Mouse (Mus musculus) lung, adult 2 months (tissue): ENCODE results near the gene Specc1. TPM values are rescaled to one million over a fixed set of nuclear protein-coding genes. Genes with fewer than 3 reads are reported as not detected.

Experiments used
- DNase-seq: peaks from one replicate; pipeline ENCODE4 v3.0.0; 2022
- H3K4me1 ChIP-seq: fragments of 200-500 bp; 2 replicates; pipeline ENCODE4 v1.6.1; 2011; ENCODE audit warnings: low read length; ENCODE audit not compliant: control insufficient read depth, insufficient read depth
- H3K4me3 ChIP-seq: fragments of 200-500 bp; replicated peaks from 2 replicates; pipeline ENCODE3; 2011; ENCODE audit warnings: low read depth, mild to moderate bottlenecking, control low read depth, low read length; ENCODE audit errors: extremely low read depth
- CTCF ChIP-seq: fragments of 200-500 bp; IDR thresholded peaks from 2 replicates; pipeline ENCODE4 v1.5.1; 2011; ENCODE audit warnings: mild to moderate bottlenecking, low read length, control low read depth; ENCODE audit not compliant: insufficient read depth
- POLR2A ChIP-seq: fragments of 200-500 bp; IDR thresholded peaks from 2 replicates; pipeline ENCODE4 v1.6.1; 2011; ENCODE audit warnings: low read depth, mild to moderate bottlenecking, control low read depth, low read length, borderline replicate concordance; ENCODE audit errors: extremely low read depth
- WGBS: fragments of 180-500 bp; shearing (Covaris S2); methylation state at CpG from one replicate; pipeline ENCODE4 v1.1.7; 2018; 5-methylcytosine and 5-hydroxymethylcytosine counted together
- polyA plus RNA-seq: library from polyadenylated mRNA; depleted of rRNA; stranded (reverse); fragments of >200 nt; gene quantifications from 2 replicates; pipeline ENCODE4 v1.2.3, GENCODE M21; 2012

Specc1 gene
- polyA plus RNA-seq, 1 experiment: 12.2 TPM

DNA sequence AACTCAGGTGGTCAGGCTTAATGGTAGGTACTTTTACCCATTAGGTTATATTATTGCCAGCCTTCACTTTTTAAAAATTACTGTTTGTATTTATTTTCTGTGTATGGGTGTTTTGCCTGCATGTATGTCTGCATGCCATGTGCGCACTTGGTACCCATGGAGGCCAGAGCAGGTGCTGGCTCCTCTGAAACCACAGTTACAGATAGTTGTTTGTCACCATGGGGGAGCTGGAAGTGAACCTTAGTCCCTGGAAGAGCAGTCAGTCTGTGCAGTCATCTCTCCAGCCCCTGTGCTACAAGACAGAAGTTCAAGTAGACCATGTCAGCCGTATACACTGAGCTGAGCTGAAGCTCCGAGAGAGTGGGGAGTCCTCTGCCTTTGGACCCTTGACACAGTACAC, 6.6 kb downstream of the Specc1 start:
- TF ChIP-seq CTCF (no peak), POLR2A (no peak)
- no peaks in the 10 kb centered on the region for H3K4me1 ChIP-seq
- H3K4me3 ChIP-seq: no peak overlapping the region
- DNase-seq: no peak
- WGBS: 78% methylated on average over 3 of the region's 3 CpGs

DNA sequence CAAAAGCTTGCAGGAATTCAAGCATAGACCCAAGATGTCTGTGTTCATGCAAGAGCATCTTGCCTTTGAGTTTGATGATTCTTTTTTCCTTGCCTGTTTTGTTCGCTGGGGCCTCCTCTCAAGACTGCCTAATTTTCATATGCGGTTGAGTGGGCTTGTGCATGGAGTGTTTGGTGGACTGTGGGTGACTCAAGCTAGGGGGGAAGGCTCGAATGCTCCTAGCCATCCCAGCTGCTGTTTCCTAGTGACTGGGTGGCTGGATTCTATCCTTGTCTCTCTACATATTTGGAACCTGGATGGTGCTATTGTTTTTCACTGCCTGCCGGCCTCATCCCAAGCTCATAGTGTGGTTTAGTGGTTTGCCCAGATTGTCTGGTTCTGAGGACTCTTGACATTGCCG, 8.0 kb downstream of the Specc1 start:
- no peaks in the 10 kb centered on the region for H3K4me1 ChIP-seq
- no peak for DNase-seq
- no peak for TF ChIP-seq CTCF
- TF ChIP-seq POLR2A: no peak
- 89% methylated on average over 5 of the region's 5 CpGs for WGBS
- no peak overlapping the region for H3K4me3 ChIP-seq

DNA sequence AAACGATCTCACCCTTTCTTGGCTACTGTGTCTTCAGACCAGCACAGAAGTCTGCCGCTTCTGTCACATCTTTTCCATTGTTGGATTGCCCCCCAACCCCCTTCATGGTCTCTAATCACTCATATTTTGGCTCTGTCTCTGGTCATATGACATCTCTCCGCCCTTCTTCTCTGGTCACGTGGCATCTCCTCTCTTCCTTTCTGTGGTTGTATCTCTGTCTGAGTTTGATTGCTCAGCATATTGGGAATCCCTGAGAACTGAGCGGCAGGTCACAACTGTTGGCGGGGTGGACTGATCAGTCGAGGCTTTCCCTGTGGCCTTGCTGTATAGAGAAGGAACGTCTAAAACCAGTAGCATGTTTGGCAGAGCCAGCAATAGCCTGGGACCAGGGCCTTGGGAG, 10.5 kb downstream of the Specc1 start:
- TF ChIP-seq POLR2A (no peak), CTCF (no peak)
- DNase-seq: no peak
- H3K4me3 ChIP-seq: no peak overlapping the region
- 86% methylated on average over 8 of the region's 8 CpGs for WGBS
- no peaks in the 10 kb centered on the region for H3K4me1 ChIP-seq

DNA sequence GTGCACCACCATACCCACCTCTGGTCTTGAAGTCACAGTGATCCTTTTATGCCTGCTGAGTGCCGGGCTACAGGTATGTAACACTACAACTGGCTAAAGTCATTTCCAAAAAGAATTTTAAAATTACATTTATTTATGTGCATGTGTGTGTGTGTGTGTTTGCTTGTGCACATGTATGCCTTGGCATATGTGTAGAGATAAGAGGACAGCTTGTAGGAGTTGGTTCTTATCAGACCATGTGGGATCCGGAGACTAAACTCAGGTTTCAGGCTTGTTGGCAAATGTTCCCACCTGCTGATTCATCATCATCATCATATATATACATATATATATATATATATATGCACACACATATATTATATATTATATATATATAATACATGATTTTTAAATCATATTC, 12.3 kb downstream of the Specc1 start:
- TF ChIP-seq POLR2A (no peak), CTCF (no peak)
- 93% methylated on average over 2 of the region's 2 CpGs for WGBS
- no peak for DNase-seq
- Histone ChIP-seq H3K4me1 (no peaks in the 10 kb centered on the region), H3K4me3 (no peak overlapping the region)

DNA sequence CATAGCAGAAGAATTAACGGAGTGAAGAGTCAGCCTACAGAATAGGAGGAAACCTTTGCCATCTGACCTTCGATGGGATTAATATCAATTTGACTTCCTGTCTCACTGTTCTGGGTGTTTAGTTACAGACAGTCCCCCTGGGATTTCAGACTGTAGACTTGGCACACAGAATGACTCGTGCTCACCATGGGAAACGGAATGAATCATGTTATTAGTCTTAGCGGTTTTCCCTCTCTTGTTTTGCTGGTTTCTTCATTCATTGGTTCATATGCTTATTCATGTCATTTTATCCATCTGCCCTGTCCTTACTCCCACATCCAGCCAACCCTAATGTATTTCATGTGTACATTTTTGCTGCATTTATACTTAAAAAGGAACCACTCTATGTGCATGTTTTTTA, 14.3 kb downstream of the Specc1 start:
- 26% methylated on average over 5 of the region's 5 CpGs for WGBS
- H3K4me1 ChIP-seq: no peaks in the 10 kb centered on the region
- TF ChIP-seq POLR2A: no peak
- no peak for TF ChIP-seq CTCF
- H3K4me3 ChIP-seq: no peak overlapping the region
- no peak for DNase-seq

DNA sequence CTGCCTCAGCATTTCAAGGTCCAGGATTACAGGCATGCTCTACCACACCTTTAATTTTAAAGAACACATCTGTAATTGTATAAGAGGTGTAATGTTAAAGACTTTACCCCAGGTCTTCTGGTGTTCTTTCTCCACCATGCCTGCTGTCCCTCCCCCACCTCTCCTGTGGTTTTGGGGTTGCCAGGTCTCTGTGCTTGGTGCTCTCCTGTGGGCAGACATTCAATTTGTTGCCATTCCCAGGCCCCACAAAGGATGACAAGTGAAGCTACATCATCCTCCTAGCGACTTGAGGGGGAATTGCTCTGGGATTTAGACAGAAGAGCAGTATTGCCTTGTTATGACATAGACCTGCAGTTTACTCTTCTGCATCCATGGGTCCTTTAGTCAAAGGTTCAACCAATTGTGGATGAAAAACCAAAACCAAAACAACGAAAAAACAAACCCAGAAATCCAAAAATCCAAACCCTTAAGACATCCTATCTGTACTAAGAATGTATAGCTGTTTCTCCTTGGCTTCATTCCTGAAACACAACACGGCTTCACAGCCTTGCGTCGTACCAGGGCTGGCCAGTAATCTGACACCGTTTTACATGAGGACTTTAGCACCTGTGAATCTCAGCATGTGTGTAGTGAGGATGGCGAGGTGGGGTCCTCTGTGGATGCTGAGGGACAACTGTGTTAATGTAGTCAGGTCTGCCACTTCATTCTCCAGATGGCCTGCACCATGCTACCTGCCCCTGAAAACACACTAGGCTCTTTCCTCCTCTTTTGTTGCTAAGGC, 15.1 kb downstream of the Specc1 start:
- 64% methylated on average over 7 of the region's 7 CpGs for WGBS
- Histone ChIP-seq H3K4me1 (no peaks in the 10 kb centered on the region), H3K4me3 (no peak overlapping the region)
- TF ChIP-seq CTCF: no peak
- no peak for TF ChIP-seq POLR2A
- DNase-seq: no peak

DNA sequence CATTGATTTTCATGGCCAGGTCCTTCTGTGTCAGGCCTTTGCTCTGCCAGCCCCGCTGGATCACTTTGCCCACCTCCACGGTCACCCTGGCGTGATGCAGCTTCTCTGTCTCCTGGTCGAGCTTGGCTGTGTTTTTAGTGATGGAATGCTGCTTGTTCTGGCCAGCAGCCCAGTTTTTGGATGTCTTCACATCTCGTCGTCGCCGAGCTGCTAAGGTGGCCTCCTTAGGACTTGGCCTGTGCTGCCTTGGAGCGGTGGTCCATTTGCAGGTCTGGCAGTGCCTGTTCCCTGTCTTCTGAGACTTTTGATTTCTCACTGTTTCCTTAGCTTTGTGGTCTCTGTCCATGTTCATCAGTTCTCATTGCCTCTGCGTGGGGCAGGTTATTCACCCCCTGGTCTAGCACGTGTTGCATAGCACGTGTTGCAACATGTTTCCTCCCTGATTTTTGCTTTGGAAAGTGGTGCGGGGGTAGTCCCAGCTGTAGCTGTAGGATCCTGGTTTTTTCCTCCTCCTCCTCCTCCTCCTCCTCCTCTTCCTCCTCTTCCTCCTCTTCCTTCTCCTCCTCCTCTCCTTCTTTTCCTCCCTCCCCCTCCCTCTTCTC, 17.6 kb downstream of the Specc1 start:
- no peak for DNase-seq
- no peak overlapping the region for H3K4me3 ChIP-seq
- WGBS: 50% methylated on average over 13 of the region's 13 CpGs
- no peaks in the 10 kb centered on the region for H3K4me1 ChIP-seq
- no peak for TF ChIP-seq CTCF
- TF ChIP-seq POLR2A: no peak

DNA sequence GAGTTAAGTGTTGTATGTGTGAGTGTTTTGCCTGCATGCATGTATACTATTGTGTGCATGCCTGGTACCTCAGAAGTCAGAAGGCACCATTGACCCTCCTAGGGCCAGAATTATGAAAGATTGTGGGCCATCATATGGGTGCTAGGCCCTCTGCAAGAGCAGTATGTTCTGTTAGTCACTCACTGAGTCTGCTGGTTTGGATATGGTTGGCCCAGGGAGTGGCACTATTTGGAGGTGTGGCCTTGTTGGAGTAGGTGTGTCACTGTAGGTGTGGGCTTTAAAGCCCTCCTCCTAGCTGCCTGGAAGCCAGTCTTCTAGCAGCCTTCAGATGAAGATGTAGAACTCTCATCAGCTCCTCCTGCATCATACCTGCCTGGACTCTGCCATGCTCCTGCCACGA, 19.2 kb downstream of the Specc1 start:
- Histone ChIP-seq H3K4me1 (no peaks in the 10 kb centered on the region), H3K4me3 (no peak overlapping the region)
- WGBS: 77% methylated on average over 1 of the region's 1 CpGs
- TF ChIP-seq CTCF (no peak), POLR2A (no peak)
- DNase-seq: no peak

DNA sequence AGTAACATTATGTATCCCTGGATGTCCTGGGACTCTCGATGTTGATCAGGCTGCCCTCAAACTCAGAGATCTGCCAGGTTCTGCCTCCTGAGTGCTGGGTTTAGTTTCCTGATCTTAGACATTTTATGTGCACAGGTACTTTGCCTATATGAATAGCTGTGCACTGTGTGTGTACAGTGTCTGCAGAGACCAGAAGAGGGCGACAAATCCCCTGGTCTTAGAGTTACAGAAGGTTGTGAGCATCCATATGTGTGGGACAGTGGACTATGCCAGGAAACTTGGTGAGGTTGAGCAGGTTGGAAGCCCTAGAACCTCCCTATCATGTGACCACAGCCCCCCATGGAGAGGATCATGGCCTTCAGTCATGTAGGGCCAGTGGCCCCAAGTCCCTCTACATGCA, 24.7 kb downstream of the Specc1 start:
- no peak for DNase-seq
- H3K4me1 ChIP-seq: no peaks in the 10 kb centered on the region
- 68% methylated on average over 2 of the region's 2 CpGs for WGBS
- TF ChIP-seq CTCF (no peak), POLR2A (no peak)
- no peak overlapping the region for H3K4me3 ChIP-seq

DNA sequence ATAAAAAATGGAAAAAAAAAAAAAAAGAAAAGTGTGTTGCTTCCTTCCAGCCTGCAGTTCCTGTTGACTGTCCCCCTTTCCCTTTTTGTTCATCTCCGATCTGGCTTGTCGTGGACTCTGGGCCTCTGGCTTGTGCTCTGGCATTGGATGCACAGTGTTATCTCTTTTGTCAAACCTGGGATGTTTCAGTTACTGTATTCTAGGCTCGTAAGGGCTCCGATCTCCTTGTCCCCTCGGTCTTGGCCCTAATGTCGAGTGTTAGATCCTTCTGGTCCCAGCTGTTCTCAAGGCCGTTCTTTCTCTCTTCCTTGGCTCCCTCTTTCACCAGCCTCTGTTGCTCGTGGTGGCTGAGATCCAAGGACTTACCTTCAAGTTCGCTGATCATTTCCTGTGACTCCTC, 26.3 kb downstream of the Specc1 start:
- no peak for DNase-seq
- Histone ChIP-seq H3K4me1 (no peaks in the 10 kb centered on the region), H3K4me3 (no peak overlapping the region)
- 66% methylated on average over 9 of the region's 9 CpGs for WGBS
- TF ChIP-seq POLR2A (no peak), CTCF (no peak)
